Mouse (Mus musculus): ENCODE results near the gene Mettl5. TPM values are rescaled to one million over a fixed set of nuclear protein-coding genes. Genes with fewer than 3 reads are reported as not detected.
"Not testable (repeated sequence)": the region's sequence is repeated elsewhere in the genome, so short reads cannot be mapped to it uniquely, and the experiment has no call there.

Gene Mettl5
- 10 to 100 TPM; 12.2 to 14.0 TPM for total RNA-seq (2021)
- long read RNA-seq, transcript Mettl5-201 (7 exons, 968 nt) = major isoform, 11 of 17 reads
- long read RNA-seq, partial matches to known transcripts = 3 of 17 reads
- long read RNA-seq, other reads (novel, unspliced or antisense) = 1 of 17 reads

DNA sequence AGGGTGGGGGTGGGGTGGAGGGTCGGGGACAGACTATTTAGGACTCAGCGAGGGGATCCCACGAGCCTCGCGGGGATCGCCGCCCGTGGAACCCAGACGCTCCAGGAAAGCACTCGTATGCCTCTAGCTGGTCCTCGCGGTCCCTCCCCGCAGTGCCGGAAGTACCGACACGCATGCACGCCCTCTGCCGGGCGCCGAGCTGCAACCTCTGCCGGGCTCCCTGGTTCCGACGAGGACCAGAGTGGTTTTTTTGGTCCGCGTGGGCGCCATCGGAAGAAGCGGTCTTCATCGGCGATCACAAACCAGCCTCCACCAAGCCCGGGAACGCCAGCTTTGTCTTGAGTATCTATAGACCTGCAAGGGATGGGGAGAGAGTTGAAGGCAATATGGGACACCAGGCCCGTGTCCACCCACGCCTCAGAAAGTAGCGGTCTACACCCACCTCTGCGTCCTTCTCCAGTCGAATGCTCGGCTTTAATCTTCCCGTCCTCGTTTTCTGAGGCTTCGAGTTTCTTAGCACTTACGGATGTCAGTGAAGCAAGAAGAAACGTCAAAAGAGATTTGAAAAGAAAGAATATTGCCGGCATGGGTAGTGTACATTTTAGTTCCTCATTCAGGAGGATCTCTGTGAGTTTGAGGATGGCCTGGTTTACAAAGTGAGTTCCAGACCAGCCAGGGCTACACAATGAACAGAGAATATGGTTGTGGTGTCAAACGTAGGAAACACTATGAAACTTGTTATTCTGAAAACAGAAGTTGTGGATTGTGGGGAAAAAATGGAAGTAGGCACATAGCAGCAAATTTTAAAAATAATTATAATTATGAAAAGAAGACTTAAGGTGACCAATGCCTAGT lies at the start of gene Mettl5:
Gene Mettl5, minus strand, starts transcription at position 165 of the 855 bp plus-strand sequence.
- DNase-seq (ENCODE audit: low spot score in 2 of 2) = peak; percentile 89 to 91

DNA sequence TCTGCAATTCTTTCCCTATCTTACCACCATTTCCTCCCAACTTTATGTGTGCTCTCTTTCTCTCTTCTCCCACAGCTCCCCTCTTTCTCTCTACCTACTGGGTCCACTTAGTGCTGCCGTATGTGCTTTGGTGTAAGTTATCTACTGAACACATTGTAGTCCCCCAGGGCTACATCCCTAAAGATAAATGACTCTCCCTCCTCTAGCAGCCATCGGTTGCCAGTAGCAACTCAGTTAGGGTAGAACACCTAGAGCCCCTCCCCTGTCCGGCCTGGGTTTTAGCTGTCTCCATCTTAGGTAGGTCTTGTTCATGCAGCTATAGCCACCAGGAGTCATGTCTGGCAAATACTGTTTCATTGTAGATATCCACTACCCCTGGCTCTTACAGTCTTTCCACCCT lies 39.5 kb upstream of the Mettl5 start:
- DNase-seq (ENCODE audit: low spot score in 2 of 2) = no peak

DNA sequence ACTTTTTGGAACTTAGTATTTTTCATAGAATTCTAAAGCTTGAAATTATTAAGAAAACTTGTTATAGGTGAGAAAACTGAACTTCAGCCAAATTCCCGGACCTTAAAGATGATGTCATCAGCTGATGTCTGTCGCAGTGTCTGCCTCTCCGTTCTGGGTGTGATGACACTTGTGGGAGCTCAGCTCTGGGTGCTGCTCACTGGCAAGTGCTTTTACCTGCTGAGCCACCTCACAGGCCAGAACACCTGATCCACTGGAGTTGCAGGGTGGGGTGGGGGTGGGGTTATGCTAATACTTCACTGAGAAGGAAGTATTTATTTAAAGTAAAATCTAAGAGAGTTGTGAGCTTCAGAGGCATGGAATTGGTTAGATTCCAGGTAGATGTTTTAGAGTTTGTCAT lies 31.9 kb upstream of the Mettl5 start:
- no peak for DNase-seq (ENCODE audit: low spot score in 2 of 2)

DNA sequence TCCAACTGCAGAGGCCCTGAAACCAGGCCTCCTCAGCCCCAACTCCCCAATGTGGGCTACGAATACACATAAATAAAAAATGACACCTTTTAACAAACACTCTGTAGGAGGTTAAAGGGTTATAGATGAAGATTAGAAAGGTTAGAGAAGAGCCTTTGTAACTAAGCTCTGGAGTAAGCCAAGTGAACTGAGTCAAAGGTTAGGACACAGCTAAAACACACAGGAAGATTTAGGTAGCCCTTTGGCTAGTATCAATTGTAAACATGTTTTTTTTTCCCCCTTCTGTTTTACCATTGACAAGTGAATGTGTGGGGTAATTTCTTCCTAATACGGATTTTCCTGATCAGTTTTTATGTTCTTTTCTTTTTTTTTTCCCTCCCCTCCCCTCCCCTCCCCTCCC lies 27.4 kb upstream of the Mettl5 start:
- no peak for DNase-seq (ENCODE audit: low spot score in 2 of 2)

DNA sequence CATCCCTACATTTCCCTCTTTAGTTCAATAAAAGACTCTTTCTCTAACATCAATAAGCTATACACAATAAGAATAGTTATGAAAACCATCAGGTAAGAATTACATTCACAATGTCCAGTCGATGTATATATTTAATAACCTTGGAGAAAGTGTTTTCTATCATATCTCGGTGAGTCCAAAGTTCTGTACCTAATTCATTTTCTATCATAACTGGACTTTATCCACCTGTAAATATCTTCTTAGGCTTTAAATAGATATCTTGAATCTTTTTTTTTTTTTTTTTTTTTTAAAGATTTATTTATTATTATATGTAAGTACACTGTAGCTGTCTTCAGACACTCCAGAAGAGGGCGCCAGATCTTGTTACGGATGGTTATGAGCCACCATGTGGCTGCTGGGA lies 22.0 kb upstream of the Mettl5 start:
- DNase-seq (ENCODE audit: low spot score in 2 of 2) = not testable (repeated sequence)

DNA sequence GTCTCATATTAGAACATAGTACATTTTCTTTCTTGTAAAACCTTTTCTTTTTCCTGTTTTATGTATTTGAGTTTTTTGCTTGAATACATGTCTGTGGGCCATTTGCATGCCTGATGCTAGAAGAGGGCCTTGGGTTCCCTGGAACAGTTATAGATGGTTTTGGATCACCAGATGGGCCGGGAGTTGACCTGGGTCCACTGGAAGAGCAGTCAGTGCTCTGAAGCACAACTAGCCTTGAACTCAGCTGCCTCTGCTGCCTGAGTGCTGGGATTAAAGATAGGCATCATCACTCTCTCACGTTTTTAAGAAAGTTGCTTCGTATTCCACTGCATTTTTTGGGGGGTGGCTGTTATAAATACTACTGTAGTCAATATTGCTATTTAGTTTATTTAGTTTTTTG lies 18.1 kb upstream of the Mettl5 start:
- no peak for DNase-seq (ENCODE audit: low spot score in 2 of 2)

DNA sequence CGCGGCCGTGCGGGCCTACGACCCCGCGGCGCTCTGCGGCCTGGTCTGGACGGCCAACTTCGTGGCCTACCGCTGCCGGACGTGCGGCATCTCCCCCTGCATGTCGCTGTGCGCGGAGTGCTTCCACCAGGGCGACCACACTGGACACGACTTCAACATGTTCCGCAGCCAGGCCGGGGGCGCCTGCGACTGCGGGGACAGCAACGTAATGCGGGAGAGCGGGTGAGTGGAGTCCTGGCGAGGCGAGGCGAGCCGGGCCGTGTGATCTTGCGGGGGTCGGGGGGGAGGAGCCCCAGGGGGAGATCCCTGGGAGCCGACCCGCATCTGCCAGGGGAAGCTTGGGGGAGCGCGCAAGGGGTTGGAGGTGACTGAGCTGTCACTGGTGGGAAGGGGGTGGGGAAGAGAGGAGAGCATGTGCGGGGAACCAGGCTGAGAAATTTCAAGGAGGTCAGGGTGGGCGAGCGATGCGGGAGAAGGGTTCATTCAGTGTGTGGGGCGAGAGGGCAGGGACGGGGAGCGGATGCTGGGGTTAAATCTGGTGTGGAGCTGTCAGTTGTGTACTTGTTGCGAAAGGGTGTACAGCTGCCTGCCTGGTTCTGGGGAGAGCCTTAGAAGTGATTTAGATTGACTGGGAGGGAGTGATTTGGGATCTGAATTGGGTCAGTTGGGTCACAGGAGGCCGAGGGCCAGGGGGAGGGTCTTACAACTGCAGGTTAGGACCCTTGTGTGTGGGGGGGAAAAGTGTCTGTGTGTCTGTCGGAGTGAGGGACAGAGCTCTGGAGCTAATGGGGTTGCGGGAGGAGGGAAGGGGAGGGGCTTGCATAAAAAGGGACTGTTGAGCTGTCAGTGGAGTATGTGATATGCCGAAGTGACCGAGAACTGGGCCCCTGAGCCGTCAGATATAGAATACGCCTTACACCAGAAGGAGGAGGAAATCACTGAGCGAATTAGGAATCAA lies 12.5 kb upstream of the Mettl5 start:
- DNase-seq (ENCODE audit: low spot score in 2 of 2) = peak; percentile 53 to 54

DNA sequence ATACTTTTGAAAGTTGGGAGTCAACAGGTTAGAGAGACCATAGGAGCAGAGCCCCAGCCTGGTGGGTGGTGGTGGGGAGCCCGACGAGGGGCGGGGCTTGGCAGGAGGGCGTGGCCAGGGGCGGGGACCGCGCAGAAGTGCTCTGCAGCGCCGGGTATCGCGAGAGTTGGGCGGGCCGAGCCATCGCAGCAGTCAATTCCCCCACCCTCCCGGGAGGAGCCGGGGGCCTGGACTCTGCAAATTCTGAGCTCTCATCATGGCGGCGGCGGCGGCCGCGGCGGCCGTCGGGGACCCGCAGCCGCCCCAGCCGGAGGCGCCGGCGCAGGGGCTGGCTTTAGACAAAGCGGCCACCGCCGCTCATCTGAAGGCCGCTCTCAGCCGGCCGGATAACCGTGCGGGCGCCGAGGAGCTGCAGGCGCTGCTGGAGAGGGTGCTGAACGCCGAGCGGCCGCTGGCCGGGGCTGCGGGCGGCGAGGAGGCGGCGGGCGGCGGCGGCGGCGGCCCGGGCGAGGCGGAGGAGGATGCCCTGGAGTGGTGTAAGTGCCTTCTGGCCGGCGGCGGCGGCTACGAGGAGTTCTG lies 11.7 kb upstream of the Mettl5 start, which contains the start of gene Ubr3:
Gene Ubr3, plus strand, starts transcription at position 208 of the 579 bp plus-strand sequence.
- DNase-seq (ENCODE audit: low spot score in 2 of 2) = peak; percentile 97 to 98

DNA sequence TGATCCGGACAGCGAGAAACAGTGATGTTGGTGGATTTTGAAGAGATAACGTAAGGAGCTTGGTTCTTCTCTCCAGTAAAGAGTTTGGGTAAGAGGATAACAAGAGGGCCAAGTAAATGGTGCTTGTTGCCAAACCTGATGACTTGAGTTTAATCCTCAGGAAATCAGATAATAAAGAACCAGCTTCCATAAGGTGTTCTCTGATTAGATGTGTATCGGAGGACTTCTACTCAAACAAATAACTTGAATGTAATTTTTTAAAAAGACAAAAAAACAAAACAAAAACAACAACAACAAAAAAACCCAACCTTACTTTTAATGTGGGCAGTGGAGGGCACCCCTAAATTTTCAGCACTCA lies 10.8 kb upstream of the Mettl5 start:
- no peak for DNase-seq (ENCODE audit: low spot score in 2 of 2)

DNA sequence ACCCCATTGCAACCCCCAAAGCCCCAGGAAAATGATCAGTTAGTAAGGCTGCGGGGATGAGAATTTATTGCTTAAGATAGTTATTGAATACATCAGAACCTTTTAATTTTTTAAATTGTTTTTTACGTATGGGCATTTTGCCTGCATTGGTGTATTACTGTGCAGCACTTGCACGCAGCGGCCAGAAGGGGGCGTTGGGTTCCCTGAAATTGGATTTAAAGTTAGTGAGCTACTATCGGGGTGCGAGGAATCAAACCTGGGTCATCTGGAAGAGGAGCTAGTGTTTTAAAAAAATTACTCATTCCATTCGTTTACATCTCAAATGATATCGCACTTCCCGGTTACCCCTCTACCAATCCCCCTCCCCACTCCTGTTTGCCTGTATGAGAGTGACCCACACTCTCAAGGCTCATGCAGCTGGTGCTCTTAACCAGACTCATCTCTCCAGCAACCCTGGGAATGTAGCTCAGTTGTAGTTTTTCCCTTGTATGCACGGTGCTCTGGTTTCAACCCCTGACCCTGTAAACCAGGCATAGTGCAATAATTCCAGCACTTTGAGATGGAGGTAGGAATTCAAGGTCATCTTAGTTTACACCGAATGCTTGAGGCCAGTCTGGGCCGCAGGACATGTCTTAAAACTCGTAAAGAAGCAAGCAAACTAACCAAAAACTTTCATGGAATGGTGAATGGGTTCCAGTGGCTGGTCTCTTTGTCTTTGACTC lies 10.2 kb upstream of the Mettl5 start:
- no peak for DNase-seq (ENCODE audit: low spot score in 2 of 2)

DNA sequence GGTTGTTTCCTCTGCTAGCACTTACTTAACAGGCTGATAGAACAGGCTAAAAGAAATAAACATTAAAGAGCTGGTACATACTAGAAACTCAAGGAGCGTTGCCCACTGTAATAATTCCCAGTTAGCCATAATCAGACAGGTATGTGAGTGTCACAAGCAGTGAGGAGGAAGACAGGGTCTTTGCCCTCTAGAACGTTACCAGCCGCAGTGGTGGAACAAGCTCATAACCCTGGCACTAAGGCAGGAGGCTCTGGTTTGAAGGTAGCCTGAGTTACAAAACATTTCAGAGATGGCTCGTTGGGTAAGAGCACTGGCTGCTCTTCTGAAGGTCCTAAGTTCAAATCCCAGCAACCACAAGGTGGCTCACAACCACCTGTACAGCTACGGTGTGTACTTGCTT lies 8.5 kb upstream of the Mettl5 start:
- no peak for DNase-seq (ENCODE audit: low spot score in 2 of 2)

DNA sequence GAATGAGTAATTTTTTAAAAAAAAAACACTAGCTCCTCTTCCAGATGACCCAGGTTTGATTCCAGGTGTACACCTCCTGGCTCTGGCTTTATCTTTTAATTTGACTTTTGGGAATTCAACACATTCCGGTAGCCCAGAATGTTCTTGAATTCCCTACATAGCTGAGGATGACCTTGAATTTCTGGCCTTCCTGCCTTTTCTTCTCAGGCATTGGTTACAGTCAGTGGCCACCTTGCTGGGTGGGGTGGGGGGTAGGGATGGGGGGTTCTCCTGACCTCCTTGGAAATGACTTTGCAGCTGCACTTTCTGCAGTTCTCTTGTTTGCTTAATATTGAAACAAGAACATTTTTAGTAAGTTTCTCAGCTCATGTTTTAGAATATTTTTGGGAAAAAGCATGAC lies 7.7 kb upstream of the Mettl5 start:
- no peak for DNase-seq (ENCODE audit: low spot score in 2 of 2)

DNA sequence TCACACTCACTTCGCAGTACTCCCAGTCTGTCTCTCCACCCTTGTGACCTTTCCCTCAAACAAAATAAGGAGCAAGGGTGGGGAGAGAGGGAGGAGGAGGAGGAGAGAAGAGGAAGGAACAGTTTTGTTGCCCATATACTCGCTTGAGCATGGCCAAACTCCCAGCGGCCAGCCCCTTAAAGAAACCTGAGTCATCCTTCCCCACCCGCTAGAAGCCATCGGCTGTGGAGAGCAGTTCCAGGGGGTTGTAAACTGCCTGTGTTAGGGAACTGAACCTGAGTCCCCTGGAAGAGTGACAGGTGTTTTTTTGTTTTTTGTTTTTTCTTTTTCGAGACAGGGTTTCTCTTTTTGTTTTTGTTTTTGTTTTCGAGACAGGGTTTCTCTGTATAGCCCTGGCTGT lies 5.4 kb upstream of the Mettl5 start:
- DNase-seq (ENCODE audit: low spot score in 2 of 2) = no peak

DNA sequence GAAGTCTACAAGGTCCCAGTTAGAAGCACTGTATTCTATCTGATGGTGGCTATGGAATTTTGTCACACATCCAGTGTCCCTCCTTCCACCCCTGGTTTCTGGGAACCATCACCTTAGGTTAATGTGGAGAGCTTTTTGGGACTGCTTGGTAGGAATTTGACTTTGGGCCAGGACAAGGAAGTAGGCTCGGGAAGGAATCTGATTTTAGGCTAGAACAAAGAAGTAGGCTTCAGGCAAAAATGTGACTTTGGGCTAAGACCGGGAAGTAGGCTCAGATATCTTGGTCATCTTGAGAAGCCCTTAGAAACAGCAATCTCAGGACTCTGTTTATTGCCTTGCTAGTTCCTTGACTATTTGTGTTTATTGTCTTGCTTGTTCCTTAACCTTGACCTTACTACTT lies 3.5 kb upstream of the Mettl5 start:
- no peak for DNase-seq (ENCODE audit: low spot score in 2 of 2)

DNA sequence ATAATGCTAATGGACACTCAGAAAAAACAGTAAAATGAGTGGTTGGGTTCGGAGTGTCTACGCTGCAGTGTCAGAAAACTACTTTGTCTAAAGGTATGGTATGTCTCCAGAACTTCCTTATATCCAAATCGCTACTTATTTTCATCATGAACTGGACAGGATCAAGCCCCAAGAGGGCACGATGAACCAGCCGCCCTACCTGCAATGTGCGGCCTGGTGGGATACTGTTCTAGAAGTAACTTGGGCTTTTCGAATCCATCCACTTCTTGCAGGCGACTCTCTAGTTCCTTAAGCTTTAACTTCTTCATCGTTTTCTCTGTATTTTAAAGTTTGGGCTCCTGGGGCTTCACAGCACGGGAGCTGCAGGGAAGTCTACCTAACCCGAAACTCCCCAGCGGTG lies 365 bp downstream of the Mettl5 start:
- no peak for DNase-seq (ENCODE audit: low spot score in 2 of 2)

DNA sequence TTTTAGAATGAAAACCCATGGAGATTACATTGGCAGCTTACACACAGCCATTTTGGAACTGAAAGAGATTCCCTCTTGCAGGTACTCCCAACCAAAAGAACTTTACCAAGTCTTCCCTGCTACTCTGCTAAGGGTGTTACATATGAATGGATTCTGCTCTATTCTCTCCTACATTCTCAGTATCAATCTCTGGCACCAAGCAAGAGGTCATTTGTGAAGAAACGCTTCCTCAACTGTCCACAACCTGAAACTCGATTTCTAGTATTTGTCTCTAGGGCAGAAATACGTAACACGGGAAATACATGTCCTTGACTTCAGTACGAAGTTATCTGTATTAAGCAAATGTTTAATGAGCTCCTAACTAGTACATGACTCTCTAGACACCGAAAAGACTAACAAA lies 834 bp downstream of the Mettl5 start:
- DNase-seq (ENCODE audit: low spot score in 2 of 2) = no peak

DNA sequence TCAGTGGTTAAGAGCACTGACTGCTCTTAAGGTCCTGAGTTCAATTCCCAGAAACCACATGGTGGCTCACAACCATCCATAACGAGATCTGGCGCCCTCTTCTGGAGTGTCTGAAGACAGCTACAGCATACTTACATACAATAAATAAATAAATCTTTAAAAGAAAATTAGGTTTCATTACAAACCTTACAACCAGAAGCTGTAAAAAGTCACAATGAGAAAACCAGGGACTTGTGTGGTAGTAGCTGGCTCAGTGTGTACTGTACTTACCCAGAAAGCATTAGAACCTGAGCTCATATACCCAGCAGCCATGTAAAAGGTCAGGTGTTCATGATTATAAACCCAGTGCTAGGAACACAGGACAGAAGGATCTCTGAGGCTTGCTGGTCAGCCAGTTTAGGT lies 1.4 kb downstream of the Mettl5 start:
- no peak for DNase-seq (ENCODE audit: low spot score in 2 of 2)

DNA sequence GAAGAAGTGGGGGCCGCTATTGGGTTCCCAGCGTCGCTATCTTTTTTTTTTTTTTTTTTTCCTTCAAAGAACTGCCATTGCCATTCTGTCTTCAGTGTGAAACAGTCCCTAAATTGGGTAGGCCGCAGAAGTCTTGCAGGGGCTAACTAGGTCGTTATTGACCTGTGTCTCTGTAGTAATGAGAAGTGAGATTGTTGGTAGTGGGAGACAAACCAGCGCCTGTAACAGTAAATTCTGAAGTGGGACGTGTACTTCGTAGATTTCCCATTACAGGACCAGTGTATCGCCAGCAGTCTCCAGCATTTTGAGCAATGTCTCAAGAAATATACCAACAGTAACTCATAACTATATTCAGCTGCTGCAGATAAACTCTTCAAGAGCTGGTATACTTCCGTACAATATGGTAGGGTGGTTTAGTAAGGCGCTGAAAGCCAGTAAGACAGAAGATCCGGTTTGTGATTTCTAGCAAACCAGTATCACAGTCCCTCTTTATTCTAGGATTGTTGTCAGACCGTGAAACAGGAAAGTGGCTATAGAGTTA lies 23.2 kb downstream of the Mettl5 start:
- no peak for DNase-seq (ENCODE audit: low spot score in 2 of 2)

DNA sequence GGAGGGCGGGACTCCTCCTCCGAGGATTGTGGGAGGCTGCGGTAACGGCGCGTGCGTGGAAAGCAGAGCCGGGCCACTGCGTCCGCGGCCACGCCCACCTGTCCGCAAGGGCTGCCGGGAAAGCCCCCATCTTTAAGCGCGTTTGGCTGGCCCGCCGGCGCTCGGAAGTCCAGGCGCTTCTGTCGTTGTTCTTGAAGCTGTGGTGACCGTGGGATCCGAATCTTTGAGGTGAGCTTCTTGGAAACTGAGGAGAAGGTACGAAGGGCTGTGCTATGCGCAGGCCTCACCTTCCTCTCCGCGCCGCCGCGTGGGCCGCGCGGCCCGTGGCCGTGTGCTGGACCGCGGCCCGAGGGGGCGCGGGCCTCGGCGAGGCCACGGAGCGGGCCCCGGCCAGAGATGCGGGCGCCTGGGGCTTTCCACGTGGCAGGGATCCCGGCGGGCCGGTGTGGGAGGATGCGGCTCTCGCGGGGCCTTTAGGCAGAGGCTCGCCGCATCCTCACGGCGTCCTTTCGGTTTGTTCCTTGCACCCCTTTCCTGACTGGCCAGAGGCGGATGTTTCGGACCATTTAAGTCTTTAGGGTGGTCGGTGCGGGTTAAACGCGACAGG lies 23.8 kb downstream of the Mettl5 start, which contains the start of gene Ssb:
Gene Ssb, plus strand, starts transcription at position 78 of the 607 bp plus-strand sequence.
- DNase-seq (ENCODE audit: low spot score in 2 of 2) = peak; percentile 87 to 94

DNA sequence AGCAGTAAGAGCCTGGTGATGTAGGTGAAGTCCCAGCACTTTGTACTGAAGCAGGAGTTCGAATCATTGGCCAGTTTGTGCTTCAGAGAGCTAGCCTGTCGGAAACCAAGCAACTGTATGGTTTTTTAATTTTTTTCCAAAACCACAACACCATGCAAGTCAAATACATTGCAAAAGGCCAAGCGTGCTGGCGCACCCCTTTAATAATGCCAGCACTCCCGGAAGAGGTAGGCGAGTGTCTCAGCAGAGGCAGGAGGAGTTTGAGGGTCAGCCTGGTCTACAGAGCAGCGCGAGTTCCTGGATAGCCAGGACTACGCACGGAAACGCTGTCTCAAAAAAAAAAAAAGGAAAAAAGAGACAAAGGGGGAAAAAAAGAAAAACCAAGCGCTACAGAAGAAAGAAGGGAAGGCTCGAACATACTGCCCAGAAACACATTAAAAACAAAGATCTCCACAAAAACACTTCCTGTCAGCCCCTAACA lies 24.4 kb downstream of the Mettl5 start:
- DNase-seq (ENCODE audit: low spot score in 2 of 2) = no peak

Data from layer of hippocampus, postnatal 10 days (tissue).